Mouse (Mus musculus) CH12F3 (cell line): Measurements from ENCODE around the gene Gm20809.
"Not testable (repeated sequence)": the region's sequence is repeated elsewhere in the genome, so short reads cannot be mapped to it uniquely, and the experiment has no call there.

Experiments
- in situ Hi-C: fragments of 300-500 bp; cut with MboI; formaldehyde crosslinking; loops from 2 replicates; pipeline ENCODE4 v1.14.3; 2020; ENCODE audit warnings: low sequenced_read_pairs

Gene Gm20809

GRCm38 (mm10) chrY:24454757-24455156, at the start of gene Gm20809:
Gene Gm20809 (plus strand): TSS chrY:24455057.
- in situ Hi-C loops: not testable (repeated sequence)
